Comparison of ENCODE assay signal across 32 mouse cellular contexts in the genomic region with DNA sequence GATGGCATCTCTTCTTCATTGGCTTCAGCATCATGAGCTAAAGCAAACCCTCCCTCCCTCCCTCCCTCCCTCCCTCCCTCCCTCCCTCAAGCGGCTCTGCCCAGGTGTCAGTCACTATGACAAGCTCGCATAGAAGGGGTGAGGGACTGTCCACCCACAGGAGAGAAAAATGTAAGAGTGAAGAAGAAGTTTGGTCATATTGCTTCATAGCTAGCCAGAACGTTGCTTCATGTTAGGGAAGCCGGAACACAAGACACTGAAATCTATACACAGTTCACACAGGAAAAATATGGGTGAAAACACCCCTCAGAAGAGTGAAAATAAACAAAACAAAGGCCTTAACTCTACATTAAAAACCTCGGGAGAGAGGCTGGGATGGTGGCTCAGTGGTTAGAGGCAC. TPM values are rescaled to one million over a fixed set of nuclear protein-coding genes. Genes with fewer than 3 reads are reported as not detected.
"Had no signal": no experiment of that assay in that cellular context is flagged by ENCODE, and none has a peak within 500 bp of the region (broad histone marks: within the 10 kb centered on the region; RNA-seq: fewer than 3 reads in every experiment).

No protein-coding gene starts in this region.

- H3K4me3 ChIP-seq: gastrocnemius, adult 2 months; heart, embryonic 10.5 days; heart, embryonic 12.5 days; hindbrain, embryonic 10.5 days; hindbrain, embryonic 12.5 days; intestine, embryonic 15.5 days; left cerebral cortex, adult 2 months; limb, embryonic 10.5 days; limb, embryonic 12.5 days had no signal

- H3K36me3 ChIP-seq: heart, embryonic 10.5 days; heart, embryonic 12.5 days; hindbrain, embryonic 10.5 days; hindbrain, embryonic 12.5 days; intestine, embryonic 15.5 days; limb, embryonic 10.5 days; limb, embryonic 12.5 days had no signal

- ATAC-seq: hindbrain, embryonic 16.5 days; inflammation-experienced regulatory T-cells, adult 6 months; intestine, embryonic 15.5 days; intestine, postnatal 0 days had no signal

- H3K9me3 ChIP-seq: heart, embryonic 10.5 days; hindbrain, embryonic 10.5 days; hindbrain, embryonic 12.5 days; intestine, embryonic 15.5 days; limb, embryonic 10.5 days; limb, embryonic 12.5 days had no signal

- H3K27ac ChIP-seq: gastrocnemius, adult 2 months; heart, embryonic 10.5 days; hindbrain, embryonic 10.5 days; hindbrain, embryonic 12.5 days; hindbrain, embryonic 14.5 days; intestine, embryonic 15.5 days; kidney, postnatal 0 days; left cerebral cortex, adult 2 months; limb, embryonic 10.5 days; limb, embryonic 12.5 days had no signal

- DNase-seq: gastrocnemius, adult 2 months; gastrocnemius, postnatal 10 days; gastrocnemius, postnatal 25 days; heart, adult 18-20 months; heart, postnatal 10 days; heart, postnatal 4 days; kidney, adult 18-20 months; kidney, adult 8-10 months; kidney, postnatal 14 days; kidney, postnatal 36 days; layer of hippocampus, adult 9-11 months; liver had no signal

- H3K4me2 ChIP-seq: heart, embryonic 12.5 days; hindbrain, embryonic 12.5 days; hindbrain, embryonic 14.5 days; intestine, embryonic 15.5 days; limb, embryonic 12.5 days had no signal

- H3K9ac ChIP-seq: heart, embryonic 12.5 days; hindbrain, embryonic 12.5 days; hindbrain, embryonic 14.5 days; intestine, embryonic 15.5 days; limb, embryonic 12.5 days had no signal

- H3K27me3 ChIP-seq: heart, embryonic 12.5 days; intestine, embryonic 15.5 days had no signal

RNA-seq across cellular contexts. Expression of a gene that starts 23.5 kb away (rescaled TPM):
- total RNA-seq: gastrocnemius, postnatal 25 days had no signal
- polyA plus RNA-seq: hindbrain, embryonic 10.5 days; hindbrain, embryonic 14.5 days had no signal

RNA-seq across cellular contexts. Expression of a gene that starts 48.3 kb away (rescaled TPM):
- total RNA-seq: gastrocnemius, adult 2 months; gastrocnemius, postnatal 10 days; gastrocnemius, postnatal 25 days; layer of hippocampus, adult 18-20 months; layer of hippocampus, postnatal 14 days; left cerebral cortex, postnatal 14 days; left cerebral cortex, postnatal 36 days had no signal
- polyA plus RNA-seq: heart, embryonic 12.5 days; heart, embryonic 14.5 days; heart, embryonic 16.5 days; hindbrain, embryonic 10.5 days; hindbrain, embryonic 12.5 days; hindbrain, embryonic 14.5 days; kidney, embryonic 14.5 days; kidney, postnatal 0 days; limb, embryonic 10.5 days; limb, embryonic 12.5 days had no signal
